Mouse (Mus musculus): ENCODE results near the gene Ninj2.

- TF ChIP-seq CTCF (IDR thresholded peaks at IDR 0.05; ENCODE audit: low read depth) (no peak), EP300 (IDR thresholded peaks at IDR 0.05; ENCODE audit: low read depth) (no peak)
Observed at GRCm38 (mm10) chr6:120110738-120111409, 17.7 kb downstream of the Ninj2 start.

Measured in heart, postnatal 0 days (tissue).